Mouse (Mus musculus): ENCODE measurements around the gene Defb25. TPM values are rescaled to one million over a fixed set of nuclear protein-coding genes. Genes with fewer than 3 reads are reported as not detected.
"Not testable (repeated sequence)": the region's sequence is repeated elsewhere in the genome, so short reads cannot be mapped to it uniquely, and the experiment has no call there.

Defb25 gene
- polyA plus RNA-seq (2015; fragmentation: Nextera tagmentation; extraction: Ambion mirVana), result not detected in 2 replicates

- Histone ChIP-seq H3K9ac (ENCODE audit: low read depth, low read length) (no peak within 1 kb of the TSS), H3K9me3 (replicated peaks; ENCODE audit: control insufficient read depth, low read length, poor library complexity, severe bottlenecking) (no peaks in the 10 kb centered on the region), H3K27me3 (ENCODE audit: control insufficient read depth, insufficient read depth, low read depth, low read length) (peaks cover 13% of the 10 kb centered on the region), H3K4me2 (ENCODE audit: low read length) (no peak within 1 kb of the TSS), H3K4me3 (ENCODE audit: low read depth, low read length) (no peak within 1 kb of the TSS), H3K27ac (ENCODE audit: low read length) (no peak within 1 kb of the TSS), H3K36me3 (ENCODE audit: control insufficient read depth, insufficient read depth, low read length) (no peaks in the 10 kb centered on the region), H3K4me1 (ENCODE audit: control insufficient read depth, insufficient read depth, low read length) (peaks cover 11% of the 10 kb centered on the region; the same call in 1 of the 2 replicates)
- 83% methylated on average over 7 of the region's 7 CpGs for whole genome bisulfite sequencing
- ATAC-seq, result no peak
Measured at GRCm38 (mm10) chr2:152622953-152623352, at the start of gene Defb25. Defb25 (minus strand) TSS chr2:152623053.

GRCm38 (mm10) chr2:152672166-152672565 is 49.3 kb upstream of the Defb25 start:
- Histone ChIP-seq H3K4me2 (ENCODE audit: low read length) (peak overlapping the region; percentile 100), H3K36me3 (ENCODE audit: control insufficient read depth, insufficient read depth, low read length) (peaks cover 8% of the 10 kb centered on the region), H3K9ac (ENCODE audit: low read depth, low read length) (peak overlapping the region; percentile 93), H3K4me1 (ENCODE audit: control insufficient read depth, insufficient read depth, low read length) (peaks cover 35% of the 10 kb centered on the region), H3K27ac (ENCODE audit: low read length) (peak overlapping the region; percentile 12; the same call in 1 of the 2 replicates), H3K27me3 (ENCODE audit: control insufficient read depth, insufficient read depth, low read depth, low read length) (no peaks in the 10 kb centered on the region), H3K9me3 (replicated peaks; ENCODE audit: control insufficient read depth, low read length, poor library complexity, severe bottlenecking) (no peaks in the 10 kb centered on the region), H3K4me3 (ENCODE audit: low read depth, low read length) (peak overlapping the region; percentile 86)
- 80% methylated on average over 12 of the region's 12 CpGs for WGBS
- no peak for ATAC-seq

GRCm38 (mm10) chr2:152671642-152671999 is 48.8 kb upstream of the Defb25 start:
- Histone ChIP-seq H3K27ac (ENCODE audit: low read length) (peak overlapping the region; percentile 92), H3K9ac (ENCODE audit: low read depth, low read length) (peak overlapping the region; percentile 93), H3K4me3 (ENCODE audit: low read depth, low read length) (peak overlapping the region; percentile 86), H3K4me2 (ENCODE audit: low read length) (peak overlapping the region; percentile 100), H3K4me1 (ENCODE audit: control insufficient read depth, insufficient read depth, low read length) (peaks cover 35% of the 10 kb centered on the region), H3K27me3 (ENCODE audit: control insufficient read depth, insufficient read depth, low read depth, low read length) (no peaks in the 10 kb centered on the region), H3K36me3 (ENCODE audit: control insufficient read depth, insufficient read depth, low read length) (peaks cover 7% of the 10 kb centered on the region), H3K9me3 (replicated peaks; ENCODE audit: control insufficient read depth, low read length, poor library complexity, severe bottlenecking) (no peaks in the 10 kb centered on the region)
- ATAC-seq, result peak; percentile 21
- WGBS, result 11% methylated on average over 5 of the region's 5 CpGs

- H3K9me3 ChIP-seq (replicated peaks; ENCODE audit: control insufficient read depth, low read length, poor library complexity, severe bottlenecking), result no peaks in the 10 kb centered on the region
- 0 out of 2 replicates have a peak, but pooled peaks have one; percentile 2 for ATAC-seq
- peak overlapping the region; percentile 93 for H3K9ac ChIP-seq (ENCODE audit: low read depth, low read length)
- H3K4me3 ChIP-seq (ENCODE audit: low read depth, low read length), result peak overlapping the region; percentile 86
- H3K27me3 ChIP-seq (ENCODE audit: control insufficient read depth, insufficient read depth, low read depth, low read length), result no peaks in the 10 kb centered on the region
- peaks cover 35% of the 10 kb centered on the region for H3K4me1 ChIP-seq (ENCODE audit: control insufficient read depth, insufficient read depth, low read length)
- peaks cover 7% of the 10 kb centered on the region for H3K36me3 ChIP-seq (ENCODE audit: control insufficient read depth, insufficient read depth, low read length)
- peak overlapping the region; percentile 92 for H3K27ac ChIP-seq (ENCODE audit: low read length)
- 57% methylated on average over 9 of the region's 9 CpGs for WGBS
- peak overlapping the region; percentile 100 for H3K4me2 ChIP-seq (ENCODE audit: low read length)
Measured at GRCm38 (mm10) chr2:152670983-152671641, 48.3 kb upstream of the Defb25 start.

GRCm38 (mm10) chr2:152669639-152670484 is 47.0 kb upstream of the Defb25 start:
- peak; percentile 75 for ATAC-seq
- Histone ChIP-seq H3K4me1 (ENCODE audit: control insufficient read depth, insufficient read depth, low read length) (peaks cover 35% of the 10 kb centered on the region), H3K27me3 (ENCODE audit: control insufficient read depth, insufficient read depth, low read depth, low read length) (no peaks in the 10 kb centered on the region), H3K9ac (ENCODE audit: low read depth, low read length) (peak overlapping the region; percentile 93), H3K27ac (ENCODE audit: low read length) (peak overlapping the region; percentile 92), H3K36me3 (ENCODE audit: control insufficient read depth, insufficient read depth, low read length) (no peaks in the 10 kb centered on the region; the same call in 1 of the 2 replicates), H3K4me3 (ENCODE audit: low read depth, low read length) (peak overlapping the region; percentile 86), H3K9me3 (replicated peaks; ENCODE audit: control insufficient read depth, low read length, poor library complexity, severe bottlenecking) (no peaks in the 10 kb centered on the region), H3K4me2 (ENCODE audit: low read length) (peak overlapping the region; percentile 100)
- WGBS, result under 1% methylated on average over 45 of the region's 46 CpGs

- H3K9ac ChIP-seq (ENCODE audit: low read depth, low read length), result peak within 1 kb of the TSS; percentile 93
- H3K4me1 ChIP-seq (ENCODE audit: control insufficient read depth, insufficient read depth, low read length), result peaks cover 34% of the 10 kb centered on the region
- ATAC-seq, result peak; percentile 86
- under 1% methylated on average over 35 of the region's 35 CpGs for WGBS
- peak within 1 kb of the TSS; percentile 92 for H3K27ac ChIP-seq (ENCODE audit: low read length)
- peak within 1 kb of the TSS; percentile 100 for H3K4me2 ChIP-seq (ENCODE audit: low read length)
- H3K9me3 ChIP-seq (replicated peaks; ENCODE audit: control insufficient read depth, low read length, poor library complexity, severe bottlenecking), result no peaks in the 10 kb centered on the region
- H3K27me3 ChIP-seq (ENCODE audit: control insufficient read depth, insufficient read depth, low read depth, low read length), result no peaks in the 10 kb centered on the region
- peak within 1 kb of the TSS; percentile 86 for H3K4me3 ChIP-seq (ENCODE audit: low read depth, low read length)
- H3K36me3 ChIP-seq (ENCODE audit: control insufficient read depth, insufficient read depth, low read length), result no peaks in the 10 kb centered on the region
Measured at GRCm38 (mm10) chr2:152669256-152669638, 46.4 kb upstream of the Defb25 start, which contains the start of gene H13. H13 (plus strand) TSS chr2:152669461.

GRCm38 (mm10) chr2:152666191-152666590 is 43.3 kb upstream of the Defb25 start:
- H3K27ac ChIP-seq (ENCODE audit: low read length); H3K4me2 ChIP-seq (ENCODE audit: low read length); H3K9me3 ChIP-seq (replicated peaks; ENCODE audit: control insufficient read depth, low read length, poor library complexity, severe bottlenecking); H3K4me3 ChIP-seq (ENCODE audit: low read depth, low read length); H3K27me3 ChIP-seq (ENCODE audit: control insufficient read depth, insufficient read depth, low read depth, low read length); H3K36me3 ChIP-seq (ENCODE audit: control insufficient read depth, insufficient read depth, low read length); H3K9ac ChIP-seq (ENCODE audit: low read depth, low read length); H3K4me1 ChIP-seq (ENCODE audit: control insufficient read depth, insufficient read depth, low read length); ATAC-seq: not testable (repeated sequence)
- WGBS, result 81% methylated on average over 3 of the region's 3 CpGs

GRCm38 (mm10) chr2:152661163-152661562 is 38.3 kb upstream of the Defb25 start:
- no peaks in the 10 kb centered on the region for H3K36me3 ChIP-seq (ENCODE audit: control insufficient read depth, insufficient read depth, low read length)
- WGBS, result 85% methylated on average over 6 of the region's 6 CpGs
- H3K4me3 ChIP-seq (ENCODE audit: low read depth, low read length), result no peak overlapping the region
- H3K9me3 ChIP-seq (replicated peaks; ENCODE audit: control insufficient read depth, low read length, poor library complexity, severe bottlenecking), result no peaks in the 10 kb centered on the region
- H3K4me1 ChIP-seq (ENCODE audit: control insufficient read depth, insufficient read depth, low read length), result no peaks in the 10 kb centered on the region
- no peak overlapping the region for H3K27ac ChIP-seq (ENCODE audit: low read length)
- no peak for ATAC-seq
- H3K4me2 ChIP-seq (ENCODE audit: low read length), result no peak overlapping the region
- H3K9ac ChIP-seq (ENCODE audit: low read depth, low read length), result no peak overlapping the region
- H3K27me3 ChIP-seq (ENCODE audit: control insufficient read depth, insufficient read depth, low read depth, low read length), result no peaks in the 10 kb centered on the region

GRCm38 (mm10) chr2:152657398-152657797 is 34.5 kb upstream of the Defb25 start:
- H3K36me3 ChIP-seq (ENCODE audit: control insufficient read depth, insufficient read depth, low read length), result no peaks in the 10 kb centered on the region
- no peak overlapping the region for H3K9ac ChIP-seq (ENCODE audit: low read depth, low read length)
- no peak overlapping the region for H3K4me2 ChIP-seq (ENCODE audit: low read length)
- no peaks in the 10 kb centered on the region for H3K27me3 ChIP-seq (ENCODE audit: control insufficient read depth, insufficient read depth, low read depth, low read length)
- no peak overlapping the region for H3K4me3 ChIP-seq (ENCODE audit: low read depth, low read length)
- no peak for ATAC-seq
- WGBS, result 70% methylated on average over 10 of the region's 10 CpGs
- no peak overlapping the region for H3K27ac ChIP-seq (ENCODE audit: low read length)
- no peaks in the 10 kb centered on the region for H3K9me3 ChIP-seq (replicated peaks; ENCODE audit: control insufficient read depth, low read length, poor library complexity, severe bottlenecking)
- H3K4me1 ChIP-seq (ENCODE audit: control insufficient read depth, insufficient read depth, low read length), result peaks cover 18% of the 10 kb centered on the region

Data from midbrain, embryonic 16.5 days (tissue).